Mouse (Mus musculus) spleen, postnatal 14 days (tissue): Measurements from ENCODE around the gene Zfp646.
"Not testable (repeated sequence)": the region's sequence is repeated elsewhere in the genome, so short reads cannot be mapped to it uniquely, and the experiment has no call there.

Experiments used
- DNase-seq, 2 experiments: peaks; one replicate each; pipeline ENCODE4 v3.0.0; 2021 to 2022; ENCODE audit warnings: low spot score in 2 of 2

Gene Zfp646

DNA sequence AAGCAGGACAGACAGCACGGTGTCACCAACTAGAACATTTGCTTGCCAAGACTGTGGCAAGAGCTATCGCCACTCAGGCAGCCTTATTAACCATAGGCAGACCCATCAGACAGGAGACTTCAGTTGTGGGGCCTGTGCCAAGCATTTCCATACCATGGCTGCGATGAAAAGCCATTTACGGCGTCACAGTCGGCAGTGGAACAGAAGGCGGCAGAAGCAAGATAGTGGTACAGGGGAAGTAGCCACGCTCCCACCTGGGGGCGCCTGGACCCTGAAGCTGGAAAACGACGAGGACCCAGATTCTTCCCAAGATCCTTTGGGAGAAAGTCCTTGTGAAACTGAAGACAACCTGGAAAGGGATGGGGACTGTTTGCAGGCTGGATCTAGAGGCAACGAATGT lies 4.4 kb downstream of the Zfp646 start:
- DNase-seq, result no peak

- DNase-seq, result no peak
Measured at GRCm38 (mm10) chr7:127885951-127886350, 9.9 kb downstream of the Zfp646 start.

GRCm38 (mm10) chr7:127886551-127886950 lies 10.5 kb downstream of the Zfp646 start:
- no peak for DNase-seq

DNA sequence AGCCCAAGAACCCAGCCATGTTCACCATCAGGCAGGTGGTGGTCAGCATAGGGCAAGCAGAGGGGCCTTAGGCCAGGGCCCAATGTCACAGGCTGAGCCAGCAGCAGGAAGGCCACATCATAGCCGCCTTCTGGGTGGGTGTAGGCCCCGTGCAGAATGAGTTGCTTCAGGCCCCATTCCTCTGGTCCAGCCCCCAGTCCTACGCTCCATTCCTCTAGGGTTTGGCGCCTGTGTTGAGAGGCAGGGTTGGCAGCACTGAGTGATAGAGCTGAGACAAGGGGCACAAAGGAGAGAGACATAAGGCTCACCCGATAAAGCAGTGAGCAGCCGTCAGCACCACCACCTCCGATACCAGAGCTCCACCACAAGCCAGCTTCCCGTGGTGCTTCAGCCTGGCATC lies 11.2 kb downstream of the Zfp646 start:
- DNase-seq, result no peak

DNA sequence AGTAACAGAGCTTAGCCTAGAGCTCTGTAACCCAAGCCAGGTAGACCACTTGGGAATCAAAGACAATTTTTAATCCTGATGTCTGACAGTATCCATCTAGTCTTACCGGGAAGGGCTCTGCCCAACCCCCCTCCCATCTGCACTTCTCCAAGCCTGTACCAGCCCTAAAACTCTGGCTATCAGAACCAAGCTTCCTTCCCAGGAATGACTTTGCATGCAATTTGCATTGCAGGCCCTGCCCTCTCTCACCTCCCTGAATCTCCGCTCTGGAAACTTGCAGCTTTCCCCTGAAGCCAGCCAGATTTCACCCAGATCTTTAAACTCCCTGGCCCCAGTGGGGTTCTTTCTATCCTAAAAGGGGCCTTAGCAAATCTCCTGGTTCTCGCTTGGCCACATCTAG lies 11.8 kb downstream of the Zfp646 start:
- DNase-seq, result no peak

DNA sequence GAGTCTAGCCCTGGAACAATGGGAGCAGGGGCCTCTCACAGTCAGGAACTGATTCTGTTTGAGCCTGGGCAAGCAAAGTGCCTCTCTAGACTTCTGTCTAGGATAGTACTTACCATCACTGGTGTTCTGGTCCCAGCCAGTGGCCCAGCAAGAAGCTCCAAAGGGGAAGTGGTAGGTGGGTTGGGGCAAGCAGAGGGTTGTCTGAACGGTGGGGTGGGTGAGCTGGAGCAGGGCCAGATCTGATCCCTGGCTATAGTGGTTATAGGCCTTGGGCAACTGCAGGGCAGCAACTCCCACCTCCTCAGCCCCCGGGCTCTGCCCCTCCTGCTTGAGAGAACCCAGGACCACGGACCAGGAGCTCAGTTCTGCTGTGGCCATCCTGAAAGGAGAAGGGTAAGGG lies 12.8 kb downstream of the Zfp646 start:
- no peak for DNase-seq

GRCm38 (mm10) chr7:127890798-127891197 lies 14.8 kb downstream of the Zfp646 start, which contains the start of gene Prss53:
Gene Prss53, minus strand, starts transcription at chr7:127890970.
- DNase-seq, result no peak

GRCm38 (mm10) chr7:127894480-127894879 lies 18.5 kb downstream of the Zfp646 start:
- no peak for DNase-seq

DNA sequence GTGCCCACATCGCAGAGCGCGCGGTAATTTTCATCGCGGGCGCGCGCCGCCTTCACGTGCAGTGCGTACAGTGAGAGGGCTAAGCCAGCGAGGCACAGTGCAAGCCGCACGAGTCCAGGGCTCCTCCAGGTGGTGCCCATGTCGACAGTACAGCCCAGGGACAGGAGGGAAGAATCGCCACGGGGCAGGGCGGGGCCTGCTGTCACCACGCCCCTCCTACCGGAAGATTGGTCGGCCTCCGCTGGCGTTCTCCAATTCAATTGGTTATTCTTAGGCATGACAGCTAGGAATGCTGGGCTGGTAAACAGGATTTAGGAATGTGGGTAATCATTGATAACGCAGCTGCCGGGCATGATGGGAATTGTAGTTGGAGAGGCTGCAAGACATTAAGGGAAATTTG lies 19.4 kb downstream of the Zfp646 start, which contains the start of the genes Gm21974 and Vkorc1:
Gene Gm21974, minus strand, starts transcription at position 13 of the 400 bp plus-strand sequence.
Gene Vkorc1, minus strand, starts transcription at position 176 of the 400 bp plus-strand sequence.
- peak; percentile 82 for DNase-seq

DNA sequence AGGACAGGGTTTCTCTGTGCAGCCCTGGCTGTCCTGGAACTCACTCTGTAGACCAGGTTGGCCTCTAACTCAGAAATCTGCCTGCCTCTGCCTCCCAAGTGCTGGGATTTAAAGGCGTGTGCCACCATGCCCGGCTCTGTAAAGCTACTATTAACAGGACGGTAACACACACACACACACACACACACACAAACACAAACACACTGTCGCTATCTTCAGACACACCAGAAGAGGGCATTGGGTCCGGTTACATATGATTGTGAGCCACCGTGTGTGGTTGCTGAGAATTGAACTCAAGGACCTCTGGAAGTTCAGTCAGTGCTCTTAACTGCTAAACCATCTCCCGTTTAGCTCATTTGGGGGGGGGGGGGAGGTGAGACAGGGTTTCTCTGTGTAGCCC lies 19.9 kb downstream of the Zfp646 start:
- not testable (repeated sequence) for DNase-seq

DNA sequence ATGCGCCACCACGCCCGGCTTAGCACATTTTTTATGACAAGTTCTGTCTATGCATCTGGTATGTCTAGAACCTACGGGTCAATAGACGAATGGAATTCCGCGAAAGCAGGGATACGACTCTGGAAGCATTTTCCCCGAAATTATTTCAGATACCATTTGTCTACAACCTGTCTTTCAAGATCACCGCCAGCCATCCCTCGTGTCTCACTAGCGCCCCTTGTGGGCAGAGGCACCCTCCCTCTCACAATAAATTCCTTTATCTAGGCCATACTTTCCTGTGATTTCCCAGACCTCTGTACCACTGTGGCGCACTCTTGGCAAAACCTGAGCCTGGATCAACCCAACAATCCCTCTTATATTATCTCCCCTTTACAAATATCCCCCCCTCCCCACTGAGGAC lies 20.4 kb downstream of the Zfp646 start:
- DNase-seq, result peak; percentile 56 to 78

- no peak for DNase-seq
Measured at GRCm38 (mm10) chr7:127897542-127897941, 21.5 kb downstream of the Zfp646 start.

DNA sequence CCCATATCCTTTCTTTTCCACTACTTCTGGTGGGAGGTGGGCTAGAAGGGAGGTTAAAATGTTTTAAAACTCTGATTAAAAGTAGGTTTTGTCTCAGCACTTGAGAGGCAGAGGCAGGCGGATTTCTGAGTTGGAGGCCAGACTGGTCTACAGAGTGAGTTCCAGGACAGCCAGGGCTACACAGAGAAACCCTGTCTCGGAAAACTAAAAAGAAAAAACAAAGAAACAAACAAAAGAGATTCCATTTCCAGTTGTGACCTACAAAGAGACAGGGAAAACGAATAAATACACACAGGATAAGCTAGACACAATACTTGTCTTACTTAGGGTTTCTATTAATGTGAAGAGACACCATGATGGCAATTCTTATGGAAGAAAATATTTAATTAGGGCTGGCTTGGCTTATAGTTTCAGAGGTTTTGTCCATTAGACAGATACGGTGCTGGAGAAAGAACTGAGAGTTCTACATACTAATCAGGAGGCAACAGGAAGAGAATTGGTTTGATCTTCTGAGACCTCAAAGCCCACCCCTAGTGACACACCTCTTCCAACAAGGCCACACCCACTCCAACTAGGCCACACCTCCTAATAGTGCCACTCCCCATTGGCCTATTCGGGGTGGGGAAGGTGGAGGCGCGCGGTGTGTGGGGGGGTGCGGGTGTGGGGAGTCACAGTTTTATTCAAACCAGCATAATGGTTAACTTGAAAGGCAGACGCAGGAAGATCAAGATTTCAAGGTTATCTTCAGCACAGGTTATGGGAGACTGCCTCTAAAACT lies 22.3 kb downstream of the Zfp646 start:
- DNase-seq, result no peak

DNA sequence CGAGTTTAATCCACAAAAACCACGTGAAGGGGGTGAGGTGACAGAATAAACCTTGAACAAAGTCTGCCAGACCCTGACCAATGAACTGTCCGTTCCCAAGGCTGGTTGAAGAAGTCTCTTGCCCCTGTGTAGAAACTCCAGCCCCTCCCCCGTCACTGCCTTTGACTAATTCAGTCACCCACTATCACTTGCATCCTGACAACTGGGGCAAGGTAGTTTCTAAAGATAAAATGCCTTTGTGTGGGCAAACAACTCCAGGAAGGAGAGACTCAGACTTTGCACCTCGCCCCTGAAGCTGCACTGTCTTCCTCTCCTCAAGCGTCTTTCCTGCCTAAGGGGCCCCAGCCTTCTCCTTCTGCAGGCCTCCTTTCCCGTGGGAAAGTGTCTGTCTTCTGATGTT lies 24.0 kb downstream of the Zfp646 start:
- DNase-seq, result no peak

- DNase-seq, result no peak
Measured at GRCm38 (mm10) chr7:127901772-127902171, 25.8 kb downstream of the Zfp646 start.

DNA sequence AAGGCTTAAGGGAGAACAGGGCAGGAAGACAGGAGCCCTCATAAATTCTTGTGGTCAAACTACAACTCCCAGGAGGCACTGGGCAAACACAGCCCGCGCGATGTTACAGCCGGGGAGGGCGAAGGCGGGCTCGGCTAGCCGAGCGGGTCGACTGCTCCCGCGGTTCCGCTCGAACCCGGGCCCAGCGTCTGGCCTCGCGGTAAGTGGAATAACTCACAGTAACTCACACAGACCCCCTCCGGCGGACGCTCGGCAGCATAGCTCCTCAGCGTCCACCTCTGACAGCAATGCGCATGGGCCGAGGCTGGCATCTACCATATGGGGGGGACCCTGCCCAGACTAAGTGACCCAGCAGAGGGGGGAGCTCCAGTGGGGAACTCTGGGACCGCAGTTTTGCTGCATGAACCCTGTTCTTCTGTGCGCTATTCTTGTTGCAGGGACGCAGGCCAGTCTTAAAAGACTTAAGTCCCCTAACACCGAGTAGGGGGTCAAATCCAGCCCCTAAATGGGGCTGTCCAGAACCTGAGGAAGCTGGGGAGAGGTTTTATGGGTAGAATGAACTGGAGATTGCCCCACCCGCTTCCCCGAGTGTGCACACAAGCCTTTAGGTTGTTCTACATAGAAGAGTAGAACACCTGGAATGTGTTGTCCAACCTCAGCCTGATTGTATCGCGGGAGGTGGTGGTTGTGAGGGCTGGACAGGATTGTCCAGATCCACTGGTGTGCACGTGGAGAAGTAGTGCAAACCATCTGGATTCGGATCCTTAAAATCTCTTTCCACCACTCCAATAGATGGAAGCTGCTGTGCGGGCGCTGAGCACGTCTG lies 28.2 kb downstream of the Zfp646 start, which contains the start of gene Bckdk:
Gene Bckdk, plus strand, starts transcription at position 112 of the 826 bp plus-strand sequence.
- peak; percentile 42 to 68 for DNase-seq

GRCm38 (mm10) chr7:127907939-127908338 lies 31.9 kb downstream of the Zfp646 start:
- no peak for DNase-seq

- no peak for DNase-seq
Measured at GRCm38 (mm10) chr7:127908656-127909055, 32.6 kb downstream of the Zfp646 start.

GRCm38 (mm10) chr7:127912190-127912871 lies 36.3 kb downstream of the Zfp646 start, which contains the start of gene Kat8:
Gene Kat8, plus strand, starts transcription at chr7:127912516.
- DNase-seq, result peak; percentile 68 to 75

- DNase-seq, result no peak
Measured at GRCm38 (mm10) chr7:127912938-127913337, 36.9 kb downstream of the Zfp646 start.

DNA sequence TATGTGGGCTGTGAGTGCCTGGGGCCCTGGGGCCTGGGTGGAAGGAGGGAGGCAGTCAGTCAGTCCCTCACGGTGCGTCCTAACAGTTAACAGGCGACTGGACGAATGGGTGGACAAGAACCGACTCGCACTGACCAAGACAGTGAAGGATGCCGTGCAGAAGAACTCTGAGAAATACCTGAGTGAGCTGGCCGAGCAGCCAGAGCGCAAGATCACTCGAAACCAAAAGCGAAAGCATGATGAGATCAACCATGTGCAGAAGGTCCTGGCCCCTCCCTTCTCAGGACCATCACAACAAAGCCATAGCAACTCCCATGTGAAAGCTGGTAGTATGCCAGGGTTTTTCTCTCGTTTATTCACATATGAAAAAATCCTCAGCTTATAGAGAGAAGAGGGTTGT lies 39.3 kb downstream of the Zfp646 start:
- no peak for DNase-seq

DNA sequence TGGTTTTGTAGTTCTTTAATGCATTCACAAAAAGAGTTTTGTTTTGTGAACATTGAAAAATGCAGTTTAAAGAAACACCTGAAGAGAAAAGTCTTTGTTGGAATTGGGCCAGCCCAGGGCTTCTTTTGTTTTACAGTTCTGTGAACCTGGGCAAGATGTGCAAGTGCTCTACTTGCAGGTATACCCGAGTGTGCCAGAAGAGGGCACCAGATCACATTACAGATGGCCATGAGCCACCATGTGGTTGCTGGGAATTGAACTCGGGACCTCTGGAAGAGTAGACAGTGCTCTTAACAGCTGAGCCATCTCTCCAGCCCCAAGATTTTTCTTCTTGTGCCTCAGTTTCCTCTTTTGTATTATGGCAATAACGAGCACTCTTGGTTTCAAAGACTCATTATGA lies 42.2 kb downstream of the Zfp646 start:
- DNase-seq, result peak; percentile 30 to 63
